Comparison of ENCODE assay signal across 1 mouse cellular context in the genomic region with DNA sequence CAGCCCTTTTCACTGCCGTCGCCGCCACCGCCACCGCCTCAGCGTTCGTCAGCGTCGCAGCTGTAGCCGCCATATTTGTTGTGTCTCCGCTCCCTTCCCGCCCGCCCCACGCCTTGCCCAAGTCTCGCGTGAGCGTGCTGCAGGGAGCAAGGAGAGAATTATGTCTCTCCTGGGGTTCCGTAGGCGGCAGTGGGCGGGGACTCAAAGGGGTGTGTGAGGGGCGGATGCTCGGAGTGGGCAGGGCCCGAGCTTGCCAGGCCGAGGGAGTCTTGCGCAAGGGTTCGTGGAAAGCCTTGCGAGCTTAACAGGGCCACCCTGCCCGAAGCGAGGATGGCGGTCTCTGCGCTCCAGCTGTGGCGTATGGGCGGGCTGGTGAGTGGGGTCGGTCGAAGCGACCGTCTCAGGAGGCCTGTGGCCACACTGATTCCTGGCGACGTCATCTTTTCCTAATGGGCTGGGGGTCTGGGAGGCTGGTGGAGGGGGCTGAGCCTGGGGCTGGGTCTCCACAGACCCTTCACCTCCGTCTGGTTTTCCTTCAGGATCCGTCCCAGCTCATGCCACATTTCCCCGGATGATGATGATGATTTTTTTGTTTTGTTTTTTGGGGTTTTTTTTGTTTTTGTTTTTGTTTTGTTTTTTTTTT.
A peak's percentile ranks its signal among the peaks of the same experiment; 100 is the strongest.
TF ChIP-seq lines count a peak whose summit lies in the region.

A gene (minus strand): TSS at position 106 of the 643 bp plus-strand sequence.
A gene (plus strand): TSS at position 186 of the 643 bp plus-strand sequence.

TF ChIP-seq in myocyte, 11 proteins besides CTCF, POLR2A, EP300 and RAD21 (continued from another document):
- TF ChIP-seq TCF3 (IDR thresholded peaks at IDR 0.05; ENCODE audit: insufficient read length, low read depth) (no peak), CEBPB (IDR thresholded peaks at IDR 0.05; ENCODE audit: insufficient read depth, poor library complexity, severe bottlenecking) (peak; percentile 99), MYOD1 (IDR thresholded peaks at IDR 0.05; ENCODE audit: control insufficient read depth in 1 of 3, insufficient read length in 2 of 3, low read depth in 2 of 3) (no peak), REST (IDR thresholded peaks at IDR 0.05; ENCODE audit: insufficient read depth, insufficient read length) (no peak), MYOG (IDR thresholded peaks at IDR 0.05; ENCODE audit: control insufficient read depth in 1 of 3, insufficient read depth in 1 of 3, insufficient read length in 2 of 3, low read depth in 2 of 3) (peak in 2 of 3 experiments; percentile 13 to 32), MAX (IDR thresholded peaks at IDR 0.05; ENCODE audit: low read depth) (no peak)
